In the genomic region with DNA sequence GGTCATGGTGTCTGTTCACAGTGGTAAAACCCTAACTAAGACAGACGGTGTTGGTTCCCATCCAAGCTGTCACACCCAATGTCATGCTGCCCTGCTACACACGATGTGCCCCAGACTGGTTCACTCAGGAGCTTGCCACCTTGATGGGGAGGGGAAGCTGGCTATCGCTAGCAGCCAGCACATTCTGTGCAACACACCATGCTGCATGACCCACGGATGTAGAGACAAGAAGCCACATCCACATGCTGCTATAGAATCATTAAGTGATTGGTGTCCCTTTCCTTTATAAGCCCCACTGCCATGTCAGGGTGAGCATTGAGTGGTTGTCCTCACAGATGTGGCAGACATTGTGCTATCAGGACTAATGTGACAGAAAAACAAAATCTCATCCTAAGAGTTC, we compare ENCODE assay signal across 31 mouse cellular contexts.
"Had no signal": no experiment of that assay in that cellular context is flagged by ENCODE, and none has a peak within 500 bp of the region (broad histone marks: within the 10 kb centered on the region; RNA-seq: fewer than 3 reads in every experiment).

No protein-coding gene starts in this region.

- H3K9me3 ChIP-seq: limb, embryonic 10.5 days; limb, embryonic 12.5 days; limb, embryonic 13.5 days; limb, embryonic 15.5 days; liver, embryonic 12.5 days; liver, embryonic 13.5 days; liver, embryonic 15.5 days; lung, embryonic 15.5 days; midbrain, embryonic 10.5 days; midbrain, embryonic 12.5 days; midbrain, embryonic 13.5 days; midbrain, embryonic 15.5 days; neural tube, embryonic 12.5 days had no signal

- H3K27me3 ChIP-seq: limb, embryonic 12.5 days; limb, embryonic 13.5 days; limb, embryonic 15.5 days; liver, embryonic 12.5 days; liver, embryonic 13.5 days; liver, embryonic 15.5 days; lung, embryonic 15.5 days; midbrain, embryonic 13.5 days; midbrain, embryonic 15.5 days; neural tube, embryonic 12.5 days had no signal

- H3K4me3 ChIP-seq: left cerebral cortex, adult 2 months; limb, embryonic 10.5 days; limb, embryonic 12.5 days; limb, embryonic 13.5 days; limb, embryonic 15.5 days; liver, embryonic 12.5 days; liver, embryonic 13.5 days; liver, embryonic 15.5 days; lung, embryonic 15.5 days; midbrain, embryonic 10.5 days; midbrain, embryonic 12.5 days; midbrain, embryonic 13.5 days; midbrain, embryonic 15.5 days; myocyte; neural tube, embryonic 12.5 days had no signal

- DNase-seq: left cerebral cortex, postnatal 4 days; liver; liver, embryonic 13.5 days; liver, postnatal 0 days; lung, adult 18-20 months; lung, adult 2 months; lung, embryonic 14.5 days; lung, postnatal 10 days; lung, postnatal 14 days; lung, postnatal 36 days; lung, postnatal 4 days; midbrain, embryonic 14.5 days had no signal

- H3K4me2 ChIP-seq: limb, embryonic 12.5 days; limb, embryonic 13.5 days; limb, embryonic 15.5 days; liver, embryonic 11.5 days; liver, embryonic 12.5 days; liver, embryonic 13.5 days; liver, embryonic 15.5 days; lung, embryonic 14.5 days; lung, embryonic 15.5 days; midbrain, embryonic 12.5 days; midbrain, embryonic 13.5 days; midbrain, embryonic 15.5 days; neural tube, embryonic 12.5 days had no signal

- ATAC-seq: liver, embryonic 12.5 days; liver, postnatal 0 days; lung, postnatal 0 days; midbrain, embryonic 13.5 days; midbrain, embryonic 15.5 days; midbrain, embryonic 16.5 days had no signal

- H3K4me1 ChIP-seq: liver, embryonic 12.5 days; liver, embryonic 13.5 days; liver, embryonic 15.5 days; lung, embryonic 15.5 days; midbrain, embryonic 12.5 days; midbrain, embryonic 13.5 days; midbrain, embryonic 15.5 days; neural tube, embryonic 12.5 days had no signal

- H3K36me3 ChIP-seq: limb, embryonic 10.5 days; limb, embryonic 12.5 days; limb, embryonic 13.5 days; limb, embryonic 15.5 days; liver, embryonic 12.5 days; liver, embryonic 13.5 days; liver, embryonic 15.5 days; lung, embryonic 15.5 days; midbrain, embryonic 10.5 days; midbrain, embryonic 12.5 days; midbrain, embryonic 13.5 days; midbrain, embryonic 15.5 days; neural tube, embryonic 12.5 days had no signal

- H3K27ac ChIP-seq: left cerebral cortex, adult 2 months; limb, embryonic 10.5 days; limb, embryonic 12.5 days; limb, embryonic 13.5 days; limb, embryonic 15.5 days; liver, embryonic 12.5 days; liver, embryonic 13.5 days; liver, embryonic 14.5 days; liver, embryonic 15.5 days; lung, embryonic 15.5 days; macrophage; midbrain, embryonic 10.5 days; midbrain, embryonic 12.5 days; midbrain, embryonic 13.5 days; midbrain, embryonic 15.5 days; neural tube, embryonic 12.5 days had no signal

- H3K9ac ChIP-seq: limb, embryonic 12.5 days; limb, embryonic 13.5 days; limb, embryonic 15.5 days; liver, embryonic 12.5 days; liver, embryonic 13.5 days; liver, embryonic 14.5 days; liver, embryonic 15.5 days; liver, postnatal 0 days; lung, embryonic 14.5 days; lung, embryonic 15.5 days; midbrain, embryonic 12.5 days; midbrain, embryonic 13.5 days; midbrain, embryonic 15.5 days; neural tube, embryonic 12.5 days had no signal
